Mouse (Mus musculus): ENCODE results near the gene Nabp2.

DNA sequence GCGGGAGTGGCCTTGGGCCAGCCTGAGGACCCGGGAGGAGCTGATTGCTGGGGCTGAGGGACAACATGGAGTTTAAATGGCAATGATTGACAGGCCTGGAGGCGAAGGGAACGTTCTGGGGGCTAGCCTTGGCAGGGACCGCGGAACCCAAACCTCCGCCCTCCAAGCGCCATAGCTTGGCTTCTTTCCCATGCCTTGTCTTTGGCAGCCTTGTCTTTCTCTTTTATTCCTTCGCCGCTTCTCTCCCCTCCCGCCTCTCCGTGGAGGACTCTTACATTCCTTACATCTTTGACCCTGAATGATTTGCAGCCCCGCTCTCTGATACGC lies 726 bp upstream of the Nabp2 start:
- no peak for TF ChIP-seq CTCF (IDR thresholded peaks at IDR 0.05; ENCODE audit: extremely low read depth, insufficient read length, insufficient replicate concordance, low read depth, low read length)
- no peak for TF ChIP-seq POLR2A (IDR thresholded peaks at IDR 0.05; ENCODE audit: low read depth, low read length)
